Mouse (Mus musculus) ZHBTc4 (cell line): ENCODE measurements around the gene Zbp1.
A peak's percentile ranks its signal among the peaks of the same experiment; 100 is the strongest.

Source experiments
- DNase-seq: peaks from one replicate; pipeline ENCODE4 v3.0.0-alpha.2; 2011; ENCODE audit warnings: low read depth, low spot score

Gene Zbp1

GRCm38 (mm10) chr2:173218416-173219141 lies at the start of gene Zbp1:
Gene Zbp1 (minus strand): TSS chr2:173218923.
- no peak for DNase-seq

DNA sequence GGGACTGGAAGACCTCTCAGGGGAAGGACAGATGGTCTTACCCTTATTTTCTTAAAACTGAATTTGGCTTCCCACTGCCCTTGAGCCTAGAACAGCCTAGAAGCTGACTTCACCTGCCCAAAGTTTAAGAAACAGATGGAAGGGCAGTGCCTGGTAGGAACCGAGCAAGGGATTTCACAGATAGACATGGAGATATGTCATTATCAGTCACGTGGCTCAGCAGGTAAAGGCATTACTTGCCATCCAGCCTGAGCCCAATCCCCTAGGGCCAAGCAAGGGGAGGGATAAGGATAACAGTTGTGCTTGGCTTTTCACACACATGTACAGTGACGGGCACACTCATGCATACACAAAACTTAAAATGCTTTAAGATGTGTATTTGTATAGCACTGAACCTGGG lies 48.8 kb upstream of the Zbp1 start:
- DNase-seq, result no peak

DNA sequence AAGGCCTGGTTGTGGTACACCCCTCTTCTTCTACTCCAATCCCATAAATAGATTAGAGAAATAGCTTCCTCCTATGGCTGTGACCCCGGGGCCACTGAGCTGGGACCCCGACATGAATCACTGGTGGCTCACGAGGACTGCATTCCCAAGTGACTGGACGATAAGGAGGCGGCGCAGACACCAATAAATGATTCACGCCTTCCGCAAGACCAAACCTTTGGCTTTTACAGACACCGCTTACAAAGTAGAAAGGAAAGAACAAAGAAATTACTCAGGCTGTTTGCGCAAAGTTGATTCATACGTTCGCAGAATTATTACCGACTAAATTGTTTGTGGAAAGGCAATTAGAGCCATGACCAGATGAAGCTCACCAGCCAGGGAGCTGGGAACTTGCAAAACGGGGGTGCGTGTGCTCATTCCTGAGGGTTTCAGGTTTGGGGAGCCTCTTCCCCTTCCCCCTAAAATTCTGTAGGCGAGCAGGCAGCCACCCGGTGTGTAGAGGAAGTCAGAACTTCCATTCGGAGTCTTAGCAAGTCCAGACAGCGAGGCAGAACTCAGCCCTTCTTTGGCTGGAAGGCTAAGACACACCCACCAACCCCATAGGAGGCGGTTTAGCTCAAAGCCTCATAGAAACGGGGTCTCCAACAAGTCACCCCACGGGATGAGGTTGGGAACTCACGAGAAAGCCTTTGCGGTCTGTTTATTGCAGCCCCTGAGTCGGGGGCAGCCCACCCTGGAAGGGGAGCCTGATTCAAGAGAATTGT lies 47.8 kb upstream of the Zbp1 start:
- DNase-seq, result no peak

- no peak for DNase-seq
These were observed 46.9 kb upstream of the Zbp1 start for GRCm38 (mm10) chr2:173265468-173266265.

DNA sequence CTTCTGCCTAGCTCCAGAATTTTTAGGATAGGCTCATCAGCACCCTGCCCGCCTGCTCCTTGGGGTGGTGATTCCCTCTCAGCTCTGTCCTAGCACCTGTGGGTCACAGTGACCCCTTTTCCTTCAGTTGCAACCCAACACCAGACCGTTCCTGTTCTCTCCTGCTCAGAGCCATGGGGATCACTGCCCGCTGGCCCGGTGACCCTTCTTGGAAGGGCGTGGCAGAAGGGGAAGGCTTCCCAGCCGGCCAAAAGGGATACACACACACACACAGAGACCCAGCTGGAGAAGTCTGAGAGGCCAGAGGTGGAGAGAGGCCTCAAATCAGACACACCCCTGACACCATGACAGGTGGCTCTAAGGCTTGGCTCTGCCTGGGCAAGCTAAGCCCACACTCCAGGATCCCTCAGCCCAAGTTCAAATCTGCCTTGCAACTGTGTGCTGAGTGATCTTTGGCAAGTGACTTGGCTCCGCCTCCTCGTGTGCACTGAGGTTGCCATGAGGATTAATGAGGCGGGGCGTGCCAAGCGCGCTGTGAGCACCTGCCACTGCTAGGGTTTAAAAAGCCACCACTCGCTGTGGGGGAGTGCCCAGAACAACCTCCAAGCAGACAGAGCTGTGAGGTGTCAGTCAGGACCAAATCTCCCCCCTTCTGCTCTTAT lies 45.9 kb upstream of the Zbp1 start:
- peak; percentile 86 for DNase-seq

DNA sequence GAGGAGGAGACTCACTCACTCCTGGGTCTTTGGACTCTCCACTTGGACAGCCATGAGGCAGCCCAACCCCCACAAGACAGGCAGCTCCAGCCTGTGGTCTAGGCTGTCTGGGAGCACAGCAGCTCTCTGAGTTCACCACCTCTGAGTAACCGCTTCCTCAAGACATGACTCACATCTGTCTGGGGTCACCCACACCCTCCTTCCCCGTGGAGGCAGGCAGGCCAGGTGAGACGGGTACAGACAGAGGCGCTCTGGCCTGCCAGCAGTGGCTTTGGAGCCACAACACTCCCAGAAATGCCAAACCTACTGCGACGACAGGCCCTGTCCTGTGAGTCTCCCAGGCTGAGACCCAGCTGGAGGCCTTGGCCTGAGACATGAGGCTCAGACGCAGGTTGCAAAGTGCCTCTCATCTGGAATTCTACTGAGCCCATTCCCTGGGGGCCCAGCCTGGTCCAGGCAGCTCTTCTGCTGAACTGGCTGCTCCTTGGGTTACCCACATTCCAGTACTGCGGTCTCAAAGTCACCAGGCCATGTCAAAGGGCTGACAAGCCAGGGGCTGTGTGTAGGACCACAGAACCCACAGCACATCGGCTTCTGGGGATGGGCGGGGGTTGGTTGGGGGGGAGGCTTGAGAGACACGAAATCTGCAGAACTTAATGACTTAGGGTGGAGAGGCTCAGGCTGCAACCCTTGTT lies 45.1 kb upstream of the Zbp1 start:
- DNase-seq, result no peak

GRCm38 (mm10) chr2:173261497-173261896 lies 42.8 kb upstream of the Zbp1 start:
- DNase-seq, result no peak

DNA sequence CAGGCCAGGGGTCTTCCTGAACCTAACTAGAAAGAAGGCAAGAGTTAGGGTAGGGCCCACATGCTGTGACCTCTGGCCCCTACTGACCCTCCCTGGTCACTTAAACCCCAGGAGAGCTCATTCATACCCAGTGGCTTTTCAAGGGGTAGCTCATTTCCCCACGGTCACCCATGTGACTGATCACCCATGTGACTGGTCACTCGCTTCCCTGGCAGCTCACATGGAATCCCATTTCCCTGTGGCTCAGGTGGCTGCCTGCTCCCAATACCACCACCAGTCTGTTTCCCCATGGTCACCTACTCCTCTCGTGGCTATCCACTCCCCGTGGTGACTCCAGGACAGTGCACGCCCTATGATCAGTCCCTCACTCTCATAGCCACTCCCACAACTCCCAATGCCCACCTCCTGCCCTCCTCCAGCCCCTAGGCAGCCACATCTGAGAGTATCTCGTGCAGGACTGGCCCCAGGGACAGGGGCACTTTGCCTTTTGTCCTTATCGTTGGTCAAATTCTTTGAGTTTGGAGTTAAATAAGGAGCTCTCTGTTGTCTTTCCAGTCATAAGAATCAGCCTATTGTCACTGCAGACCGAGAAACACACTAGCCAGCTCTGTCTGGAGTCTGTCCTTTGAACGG lies 39.9 kb upstream of the Zbp1 start:
- no peak for DNase-seq

GRCm38 (mm10) chr2:173257610-173258009 lies 38.9 kb upstream of the Zbp1 start:
- no peak for DNase-seq

- DNase-seq, result no peak
These were observed 37.8 kb upstream of the Zbp1 start for GRCm38 (mm10) chr2:173256552-173256949.

- no peak for DNase-seq
These were observed 37.3 kb upstream of the Zbp1 start for GRCm38 (mm10) chr2:173255810-173256551.

GRCm38 (mm10) chr2:173253761-173254662 lies 35.3 kb upstream of the Zbp1 start:
- no peak for DNase-seq

- DNase-seq, result no peak
These were observed 33.0 kb upstream of the Zbp1 start for GRCm38 (mm10) chr2:173251675-173252074.

DNA sequence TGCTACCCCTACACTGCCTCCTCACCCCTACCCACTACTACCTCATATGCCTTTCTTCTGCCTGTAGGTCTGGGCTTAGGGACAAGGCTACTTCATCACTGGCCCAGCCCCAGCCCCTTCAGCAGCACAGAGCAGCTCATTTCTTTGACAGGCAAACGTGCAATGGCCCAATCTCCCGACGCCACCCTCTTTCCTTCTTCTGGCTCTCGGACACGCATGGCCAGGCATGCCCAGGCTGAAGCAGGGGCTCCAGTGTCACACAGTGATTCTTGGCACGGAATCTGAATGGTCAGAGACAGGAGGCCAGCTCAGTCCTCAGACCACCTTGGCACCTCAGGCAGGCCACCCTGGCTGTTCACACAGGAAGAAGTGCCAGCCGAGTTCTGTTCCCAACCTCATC lies 32.4 kb upstream of the Zbp1 start:
- DNase-seq, result no peak

DNA sequence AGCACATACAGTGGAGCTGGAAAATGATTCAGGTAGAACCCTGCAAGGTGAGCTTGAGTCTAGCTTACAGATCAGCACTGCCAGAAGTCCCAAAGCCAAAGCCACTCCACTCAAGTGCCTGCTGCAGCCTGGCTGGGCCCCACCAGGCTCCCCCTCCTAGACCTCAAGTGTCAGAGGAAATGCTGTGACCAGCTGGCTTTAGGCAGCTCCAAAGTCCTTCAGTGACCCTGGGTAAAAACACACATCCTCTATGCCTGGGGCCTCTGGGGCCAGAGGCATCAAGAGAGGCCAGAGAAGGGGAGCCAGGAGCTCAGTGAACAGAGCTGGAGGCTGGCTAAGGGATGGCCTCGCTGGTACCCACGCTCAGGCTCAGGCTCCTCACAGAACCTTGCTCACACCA lies 31.7 kb upstream of the Zbp1 start:
- no peak for DNase-seq

GRCm38 (mm10) chr2:173249965-173250364 lies 31.2 kb upstream of the Zbp1 start:
- no peak for DNase-seq

DNA sequence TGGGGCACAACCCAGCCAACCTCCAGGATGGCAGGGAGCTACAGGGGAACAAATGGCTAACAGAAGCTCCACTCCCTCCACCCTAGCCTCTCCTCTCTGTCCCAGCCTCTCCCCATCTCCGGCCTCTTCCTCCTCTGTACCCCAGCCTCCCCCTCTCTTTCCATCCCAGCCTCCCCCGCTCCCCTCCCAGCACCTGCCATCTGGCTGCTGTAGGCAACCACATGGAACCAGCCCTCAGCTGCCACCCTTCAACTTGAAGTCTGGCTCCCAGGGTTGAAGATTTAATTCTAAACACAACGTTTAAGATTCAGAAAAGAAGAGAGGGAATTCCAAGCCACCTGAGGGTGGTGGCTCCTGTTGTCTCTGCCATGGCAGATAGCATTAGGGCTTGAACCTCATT lies 30.7 kb upstream of the Zbp1 start:
- no peak for DNase-seq

- no peak for DNase-seq
These were observed 30.1 kb upstream of the Zbp1 start for GRCm38 (mm10) chr2:173248822-173249221.

- DNase-seq, result peak; percentile 63
These were observed 29.2 kb upstream of the Zbp1 start for GRCm38 (mm10) chr2:173247911-173248310.
